Mouse (Mus musculus) kidney, postnatal 14 days (tissue): ENCODE results near the gene Gm27029.
A peak's percentile ranks its signal among the peaks of the same experiment; 100 is the strongest.
"Not testable (repeated sequence)": the region's sequence is repeated elsewhere in the genome, so short reads cannot be mapped to it uniquely, and the experiment has no call there.

Experiments
- DNase-seq: peaks from one replicate; pipeline ENCODE4 v3.0.0; 2022; ENCODE audit warnings: mixed read lengths

Gm27029 gene

DNA sequence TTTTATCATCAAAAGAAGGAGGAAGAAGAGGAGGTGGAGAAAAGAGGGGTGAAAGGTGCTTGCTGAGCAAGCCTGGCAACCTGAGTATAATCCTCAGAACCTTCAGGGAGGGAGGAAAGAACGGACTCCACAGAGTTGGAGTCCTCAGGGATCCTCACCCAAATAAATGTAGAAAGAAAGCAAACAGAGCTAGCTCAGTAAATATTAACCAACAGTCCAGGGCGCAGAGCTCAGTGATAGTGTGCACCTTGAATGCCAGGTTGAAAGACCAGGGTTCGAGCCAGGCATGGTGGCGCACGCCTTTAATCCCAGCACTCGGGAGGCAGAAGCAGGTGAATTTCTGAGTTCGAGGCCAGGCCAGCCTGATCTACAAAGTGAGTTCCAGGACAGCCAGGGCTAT, 31.0 kb upstream of the Gm27029 start:
- no peak for DNase-seq

DNA sequence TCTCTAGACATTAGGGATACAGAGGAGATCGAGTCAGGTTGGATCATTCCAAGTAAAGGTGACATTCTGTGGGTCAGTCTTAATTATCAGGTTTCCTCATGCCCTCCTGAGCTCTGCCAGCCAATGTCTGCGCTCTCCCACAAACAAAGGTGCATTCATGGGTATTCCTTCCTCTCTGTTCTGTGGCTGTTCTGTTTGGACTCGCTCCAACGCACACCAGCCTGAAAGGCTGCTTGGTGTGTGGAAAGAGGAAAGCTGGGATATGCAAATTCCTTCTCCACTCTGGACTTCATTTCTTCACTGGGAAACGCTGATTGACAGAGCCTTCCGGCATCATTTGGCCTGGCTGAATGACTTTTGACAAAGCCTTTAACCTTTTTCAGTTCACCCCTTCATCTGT, 30.1 kb upstream of the Gm27029 start:
- DNase-seq, result peak; percentile 27

DNA sequence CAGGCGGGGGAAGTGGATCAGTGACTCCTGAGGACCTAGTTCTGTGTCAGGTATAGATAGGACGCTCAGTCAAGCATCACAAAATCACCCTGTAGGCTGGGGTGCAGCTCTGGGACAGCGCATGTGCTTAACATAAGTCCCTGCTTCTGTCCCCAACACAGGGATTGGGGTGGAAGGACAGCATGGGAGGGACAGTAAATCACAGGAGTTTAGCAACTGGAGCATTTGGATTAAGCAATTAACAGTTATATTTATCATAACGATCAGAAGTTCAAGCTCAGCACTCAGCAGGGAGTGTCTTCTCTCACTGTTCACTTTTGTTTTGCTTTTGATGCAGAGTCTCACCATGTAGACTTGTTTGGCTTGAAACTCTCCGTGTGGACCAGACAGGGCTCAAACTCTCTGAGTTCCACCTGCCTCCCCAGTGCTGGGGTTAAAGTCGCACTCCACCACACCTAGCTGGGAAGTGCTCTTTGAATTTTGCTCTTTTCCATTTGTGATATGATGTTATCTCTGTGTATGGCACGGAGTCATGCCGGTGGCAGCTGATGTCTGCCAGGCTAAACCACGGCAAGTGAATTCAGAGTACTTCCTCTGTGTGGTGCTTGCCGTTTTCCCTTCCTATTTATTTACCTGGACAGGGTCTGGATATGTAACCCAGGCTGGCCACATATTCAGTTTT, 27.6 kb upstream of the Gm27029 start:
- no peak for DNase-seq

DNA sequence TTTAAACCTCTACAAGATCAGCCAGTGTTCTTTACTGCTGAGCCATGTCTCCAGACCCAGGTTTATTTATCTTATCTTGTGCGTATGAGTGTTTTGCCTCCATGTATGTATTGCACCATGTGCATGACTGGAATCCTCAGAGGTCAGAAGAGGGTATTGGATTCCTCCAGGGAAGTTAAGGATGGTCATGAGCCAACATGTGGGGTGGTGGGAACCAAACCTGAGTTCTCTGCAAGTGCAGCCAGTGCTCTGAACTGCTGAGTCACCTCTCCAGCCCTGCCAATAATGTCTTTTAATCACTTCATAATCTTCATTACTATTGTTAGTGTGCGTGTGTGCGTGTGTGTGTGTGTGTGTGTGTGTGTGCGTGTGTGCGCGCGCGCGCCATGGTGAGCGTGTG, 26.9 kb upstream of the Gm27029 start:
- DNase-seq, result no peak

DNA sequence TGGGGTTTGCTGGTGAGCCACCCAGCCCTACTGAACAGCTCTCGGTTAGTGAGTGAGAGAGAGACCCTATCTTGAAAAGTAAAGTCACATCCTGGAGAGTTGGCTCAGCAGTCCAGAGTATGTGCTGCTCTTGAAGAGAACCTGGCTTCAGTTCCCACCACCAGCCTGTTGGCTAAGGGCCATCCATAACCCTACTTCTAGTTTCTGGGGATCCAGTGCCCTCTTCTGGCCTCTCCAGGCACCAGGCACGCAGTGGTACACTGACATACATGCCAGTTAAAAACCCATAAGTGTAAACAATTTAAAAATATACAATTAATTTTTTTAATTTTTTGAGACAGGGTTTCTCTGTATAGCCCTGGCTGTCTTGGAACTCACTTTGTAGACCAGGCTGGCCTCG, 25.8 kb upstream of the Gm27029 start:
- DNase-seq, result no peak

DNA sequence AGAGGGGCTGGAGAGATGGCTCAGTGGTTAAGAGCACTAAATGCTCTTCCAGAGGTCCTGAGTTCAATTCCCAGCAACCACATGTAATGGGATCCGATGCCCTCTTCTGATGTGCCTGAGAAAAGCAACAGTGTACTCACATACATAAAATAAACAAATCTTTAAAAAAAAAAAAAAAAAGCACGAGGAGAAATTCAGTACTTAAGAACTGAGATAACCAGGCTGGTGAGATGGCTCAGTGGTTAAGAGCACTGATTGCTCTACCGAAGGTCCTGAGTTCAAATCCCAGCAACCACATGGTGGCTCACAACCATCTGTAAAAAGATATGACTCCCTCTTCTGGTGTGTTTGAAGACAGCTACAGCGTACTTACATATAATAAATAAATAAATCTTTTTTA, 25.0 kb upstream of the Gm27029 start:
- DNase-seq, result not testable (repeated sequence)

DNA sequence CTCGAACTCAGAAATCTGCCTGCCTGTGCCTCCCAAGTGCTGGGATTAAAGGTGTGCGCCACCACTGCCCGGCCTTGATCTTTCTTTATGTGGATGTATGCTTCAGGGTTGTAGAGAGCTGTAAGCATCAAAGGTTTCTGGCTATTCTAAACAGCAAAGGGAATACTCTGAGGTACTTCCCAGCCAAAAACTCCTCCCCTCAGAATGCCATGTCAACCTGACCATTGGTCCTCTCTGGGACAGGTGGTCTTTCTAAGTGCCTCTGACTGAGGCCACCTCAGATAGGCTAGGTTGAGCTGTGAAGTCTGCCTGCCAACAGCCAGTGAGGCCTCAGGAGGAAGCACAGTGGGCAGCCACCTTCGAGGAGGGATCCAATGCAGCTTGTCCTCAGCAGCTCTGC, 24.3 kb upstream of the Gm27029 start:
- no peak for DNase-seq

DNA sequence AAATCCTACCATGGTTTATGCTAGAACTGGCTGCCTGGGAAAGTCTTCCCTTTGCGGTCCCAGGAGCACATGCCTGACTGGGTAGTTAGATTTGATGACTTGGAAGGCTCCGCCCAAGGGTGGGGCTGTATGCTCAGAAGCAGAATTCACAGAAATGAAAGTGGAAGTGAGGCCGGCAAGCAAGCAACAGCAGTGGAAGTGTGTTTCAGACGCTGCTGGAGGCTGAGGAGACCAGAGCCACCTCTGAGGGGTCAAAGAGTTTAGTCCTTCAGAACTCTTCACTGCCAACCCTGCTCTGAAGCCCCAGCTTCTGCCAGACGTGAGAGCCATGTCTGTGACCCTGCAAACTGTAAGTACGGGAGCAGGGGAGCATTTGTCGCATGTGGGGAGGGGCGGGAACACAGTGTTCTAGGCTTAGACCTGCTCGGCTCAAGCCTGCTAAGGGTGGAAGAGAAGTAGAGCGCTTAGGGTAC, 23.7 kb upstream of the Gm27029 start, which contains the start of gene Ifi35:
TSS of gene Ifi35 (plus strand) at position 134 of the 473 bp plus-strand sequence.
- peak; percentile 90 for DNase-seq

DNA sequence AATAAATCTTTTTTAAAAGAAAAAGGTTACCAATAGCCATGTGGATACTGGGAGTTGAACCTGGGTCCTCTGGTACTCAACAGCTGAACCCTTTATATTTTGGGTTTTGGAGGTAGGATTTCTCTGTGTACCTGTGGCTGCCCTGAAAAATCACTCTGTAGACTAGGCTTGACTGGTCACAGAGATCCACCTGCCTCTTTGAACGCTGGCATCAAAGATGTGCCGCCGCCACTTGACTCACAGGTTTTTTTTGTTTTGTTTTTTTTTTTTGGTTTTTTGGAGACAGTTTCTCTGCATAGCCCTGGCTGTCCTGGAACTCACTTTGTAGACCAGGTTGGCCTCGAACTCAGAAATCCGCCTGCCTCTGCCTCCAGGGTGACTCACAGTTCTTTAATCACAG, 23.2 kb upstream of the Gm27029 start:
- DNase-seq, result no peak

DNA sequence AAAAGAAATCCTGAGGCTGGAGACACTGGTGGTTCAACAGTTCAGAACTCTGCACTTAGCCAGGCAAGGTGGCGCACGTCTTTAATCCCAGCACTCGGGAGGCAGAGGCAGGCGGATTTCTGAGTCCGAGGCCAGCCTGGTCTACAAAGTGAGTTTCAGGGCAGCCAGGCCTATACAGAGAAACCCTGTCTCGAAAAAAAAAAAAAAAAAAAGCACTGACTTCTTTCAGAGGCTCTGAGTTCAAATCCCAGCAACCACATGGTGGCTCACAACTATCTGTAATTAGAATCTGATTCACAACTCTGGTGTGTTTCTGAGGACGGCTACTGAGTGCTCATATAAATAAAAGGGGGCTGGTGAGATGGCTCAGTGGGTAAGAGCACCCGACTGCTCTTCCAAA, 22.3 kb upstream of the Gm27029 start:
- not testable (repeated sequence) for DNase-seq

DNA sequence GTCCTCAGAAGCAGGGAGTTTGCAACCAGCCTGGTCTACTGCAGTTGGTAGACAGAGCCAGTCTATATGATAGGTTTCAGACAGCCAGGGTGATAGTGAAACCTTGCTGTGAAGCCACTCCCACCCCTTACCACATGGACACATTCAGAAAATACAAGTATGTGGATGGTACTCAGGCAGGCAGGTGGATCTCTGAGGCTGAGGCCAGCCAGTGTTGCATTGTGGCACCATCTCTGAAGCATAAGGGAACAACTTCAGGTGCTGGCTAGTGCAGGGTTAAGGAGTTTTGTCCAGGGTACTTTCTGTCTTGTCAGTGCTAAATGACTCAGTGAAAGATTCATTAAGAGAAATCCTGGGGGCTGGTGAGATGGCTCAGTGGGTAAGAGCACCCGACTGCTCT, 21.7 kb upstream of the Gm27029 start:
- no peak for DNase-seq

DNA sequence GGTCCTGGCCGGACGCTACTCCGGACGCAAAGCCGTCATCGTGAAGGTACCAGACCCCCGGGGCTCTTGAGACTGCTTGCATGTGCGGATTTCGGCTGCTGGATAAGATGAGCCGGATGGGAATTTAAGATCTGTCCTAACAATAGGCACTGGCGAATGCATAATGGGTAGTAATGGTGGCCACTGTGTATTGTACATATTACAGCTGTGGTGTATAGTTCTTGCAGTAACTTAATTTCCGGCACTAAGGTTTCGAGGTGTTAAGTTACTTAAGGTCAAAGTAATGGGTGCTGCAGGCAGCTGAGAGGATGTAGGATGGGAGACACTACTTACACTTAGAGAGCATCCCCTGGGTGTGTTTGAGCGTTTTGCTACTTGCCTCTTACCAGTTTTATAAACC, 18.2 kb upstream of the Gm27029 start:
- no peak for DNase-seq

DNA sequence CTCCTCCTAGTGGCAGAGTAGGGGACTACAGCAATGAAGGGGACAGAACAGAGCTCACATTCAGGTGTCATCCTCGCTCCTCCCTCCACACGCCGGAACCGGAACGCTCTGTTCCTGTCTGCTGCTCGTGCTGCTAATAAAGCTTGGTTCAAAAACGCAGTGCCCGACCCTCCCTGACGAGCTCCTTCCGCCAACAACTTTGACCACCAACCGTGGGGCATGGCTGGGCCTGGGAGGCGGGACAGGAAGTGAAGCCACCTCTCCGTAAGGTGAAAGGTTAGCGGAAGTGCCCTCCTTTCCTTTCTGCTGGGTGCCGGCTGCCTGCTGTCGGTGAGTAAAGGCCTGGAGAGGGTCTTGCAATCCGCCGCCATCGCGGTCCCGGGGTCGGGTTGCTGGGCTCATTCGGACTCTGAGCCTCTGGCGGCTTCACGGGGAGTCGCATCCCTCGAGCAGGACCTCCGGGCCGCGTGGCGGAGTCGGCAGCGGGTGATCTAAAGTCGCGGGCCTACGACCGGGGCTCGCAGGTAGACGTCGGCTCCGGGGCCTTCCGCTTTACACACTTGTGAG, 17.6 kb upstream of the Gm27029 start, which contains the start of gene Rpl27:
TSS of gene Rpl27 (plus strand) at position 172 of the 567 bp plus-strand sequence.
- DNase-seq, result peak; percentile 98

DNA sequence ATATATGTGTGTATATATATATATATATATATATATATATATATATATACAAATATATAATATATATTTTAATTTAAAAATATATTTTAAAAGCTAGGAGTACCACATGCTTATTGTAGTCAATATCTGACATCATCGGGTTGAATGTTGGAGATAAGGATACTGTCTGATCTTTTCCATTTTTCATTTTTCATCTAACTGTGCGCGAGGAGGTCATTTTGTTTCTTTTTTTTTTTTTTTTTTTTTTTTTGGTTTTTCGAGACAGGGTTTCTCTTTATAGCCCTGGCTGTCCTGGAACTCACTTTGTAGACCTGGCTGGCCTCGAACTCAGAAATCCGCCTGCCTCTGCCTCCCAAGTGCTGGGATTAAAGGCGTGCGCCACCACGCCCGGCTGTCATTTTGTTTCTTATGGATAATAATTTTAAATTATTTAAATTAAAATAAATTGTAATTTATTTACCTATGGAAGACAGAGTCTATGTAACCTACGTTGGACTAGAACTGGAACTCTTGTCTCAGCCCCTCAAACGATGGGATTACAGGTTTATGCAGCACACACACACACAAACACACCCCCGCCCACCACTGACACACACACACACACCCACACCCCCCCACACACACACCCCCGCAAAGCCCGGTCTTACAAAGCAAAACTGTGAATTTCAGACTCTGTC, 17.0 kb upstream of the Gm27029 start:
- not testable (repeated sequence) for DNase-seq

DNA sequence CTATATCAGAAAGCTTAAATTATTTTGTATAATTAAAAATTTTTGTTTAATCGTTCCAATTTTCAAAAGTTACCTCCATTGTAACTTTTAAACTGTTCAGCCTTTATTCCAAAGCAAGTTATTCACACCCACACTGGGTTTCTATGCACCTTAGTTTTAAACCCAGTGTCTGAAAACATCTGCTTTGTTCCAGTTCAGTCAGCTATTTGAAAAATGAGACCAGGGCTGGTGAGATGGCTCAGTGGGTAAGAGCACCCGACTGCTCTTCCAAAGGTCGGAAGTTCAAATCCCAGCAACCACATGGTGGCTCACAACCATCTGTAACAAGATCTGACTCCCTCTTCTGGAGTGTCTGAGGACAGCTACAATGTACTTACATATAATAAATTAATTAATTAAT, 13.4 kb upstream of the Gm27029 start:
- not testable (repeated sequence) for DNase-seq

DNA sequence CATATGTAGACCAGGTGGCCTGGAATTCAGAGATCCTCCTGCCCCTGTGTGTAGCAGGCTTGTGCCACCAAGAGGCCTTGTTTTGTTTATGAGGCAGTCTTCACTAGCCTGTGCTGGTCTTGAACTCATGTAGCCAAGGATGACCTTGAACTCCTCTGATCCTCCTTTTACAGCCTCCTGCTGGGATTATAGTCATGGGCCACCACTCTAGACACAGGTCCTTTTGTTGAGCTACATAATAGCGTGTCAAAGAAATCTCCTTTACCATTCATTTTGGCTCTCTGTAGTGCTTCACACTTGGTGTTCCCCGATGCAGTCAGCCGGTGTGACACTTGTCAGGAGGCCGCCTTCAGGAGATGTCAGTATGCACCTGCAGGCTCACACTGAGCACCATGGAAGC, 12.3 kb upstream of the Gm27029 start:
- DNase-seq, result no peak

DNA sequence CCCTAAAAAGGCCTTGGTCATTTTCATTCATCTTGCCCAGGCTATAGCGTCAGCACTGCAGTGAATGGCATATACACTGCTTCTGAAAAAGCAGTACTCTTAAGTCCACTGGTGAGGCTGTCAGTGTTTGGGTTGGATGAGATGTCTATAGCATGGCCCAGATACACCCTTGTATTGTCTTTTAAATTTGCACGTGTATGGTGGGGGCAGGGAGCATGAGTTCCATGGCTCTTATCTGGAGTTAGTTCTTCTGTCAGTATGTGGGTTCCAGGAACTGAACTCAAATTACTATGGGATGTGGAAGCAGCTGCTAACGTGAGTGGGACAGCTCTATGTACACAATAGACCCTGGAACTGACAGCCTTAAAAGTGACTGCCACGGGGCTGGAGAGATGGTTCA, 11.2 kb upstream of the Gm27029 start:
- DNase-seq, result no peak

DNA sequence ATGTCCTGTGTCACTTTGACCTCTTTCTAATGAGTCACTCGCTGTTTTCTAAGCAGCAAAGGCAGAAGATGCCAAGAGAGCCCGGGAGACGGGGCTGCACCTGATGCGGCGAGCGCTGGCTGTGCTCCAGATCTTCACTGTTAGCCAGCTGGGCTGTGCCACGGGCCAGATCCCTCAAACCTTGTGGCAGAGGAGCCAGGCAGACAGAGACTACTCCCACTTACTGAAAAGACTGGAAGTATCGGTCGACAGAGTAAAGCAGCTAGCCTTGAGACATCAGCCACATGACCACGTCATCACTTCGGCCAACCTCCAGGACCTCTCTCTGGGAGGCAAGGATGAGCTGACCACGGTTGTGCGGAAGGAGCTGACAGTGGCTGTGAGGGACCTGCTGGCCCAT, 8.8 kb upstream of the Gm27029 start:
- no peak for DNase-seq

DNA sequence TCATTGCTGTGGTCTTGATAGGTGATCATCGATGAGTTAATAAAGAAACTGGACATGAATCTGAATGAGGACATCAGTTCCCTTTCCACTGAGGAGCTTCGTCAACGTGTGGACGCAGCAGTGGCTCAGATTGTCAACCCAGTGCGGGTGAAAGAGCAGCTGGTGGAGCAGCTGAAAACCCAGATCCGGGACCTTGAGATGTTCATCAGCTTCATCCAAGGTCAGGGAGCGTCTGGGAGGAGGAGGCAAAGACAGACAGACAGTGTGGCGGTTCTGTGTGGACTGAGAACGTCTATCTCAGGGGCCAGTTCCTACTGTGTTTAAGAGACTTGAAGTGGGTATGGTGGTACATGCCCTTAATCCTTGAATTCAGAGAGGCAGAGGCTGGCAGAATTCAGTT, 6.7 kb upstream of the Gm27029 start:
- no peak for DNase-seq

DNA sequence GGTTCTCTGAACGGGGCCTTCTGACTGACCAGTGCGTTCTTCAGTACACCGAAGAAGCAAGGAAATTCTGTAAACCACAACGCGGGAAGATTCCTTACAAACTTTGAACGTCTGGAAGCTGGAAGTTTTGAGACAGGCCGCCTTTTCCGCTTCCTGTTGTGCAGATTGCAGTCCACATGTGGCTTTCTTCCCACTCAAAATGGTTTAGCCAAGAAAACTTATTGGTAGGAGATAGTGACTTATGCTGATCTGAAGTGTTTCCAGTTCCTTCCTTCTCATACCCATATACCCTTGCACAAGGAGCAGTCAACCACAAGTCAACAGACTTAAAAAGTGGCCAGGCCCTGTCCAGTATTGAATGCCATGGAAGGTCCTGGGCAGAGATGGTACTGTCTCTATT, 1.6 kb upstream of the Gm27029 start:
- no peak for DNase-seq

DNA sequence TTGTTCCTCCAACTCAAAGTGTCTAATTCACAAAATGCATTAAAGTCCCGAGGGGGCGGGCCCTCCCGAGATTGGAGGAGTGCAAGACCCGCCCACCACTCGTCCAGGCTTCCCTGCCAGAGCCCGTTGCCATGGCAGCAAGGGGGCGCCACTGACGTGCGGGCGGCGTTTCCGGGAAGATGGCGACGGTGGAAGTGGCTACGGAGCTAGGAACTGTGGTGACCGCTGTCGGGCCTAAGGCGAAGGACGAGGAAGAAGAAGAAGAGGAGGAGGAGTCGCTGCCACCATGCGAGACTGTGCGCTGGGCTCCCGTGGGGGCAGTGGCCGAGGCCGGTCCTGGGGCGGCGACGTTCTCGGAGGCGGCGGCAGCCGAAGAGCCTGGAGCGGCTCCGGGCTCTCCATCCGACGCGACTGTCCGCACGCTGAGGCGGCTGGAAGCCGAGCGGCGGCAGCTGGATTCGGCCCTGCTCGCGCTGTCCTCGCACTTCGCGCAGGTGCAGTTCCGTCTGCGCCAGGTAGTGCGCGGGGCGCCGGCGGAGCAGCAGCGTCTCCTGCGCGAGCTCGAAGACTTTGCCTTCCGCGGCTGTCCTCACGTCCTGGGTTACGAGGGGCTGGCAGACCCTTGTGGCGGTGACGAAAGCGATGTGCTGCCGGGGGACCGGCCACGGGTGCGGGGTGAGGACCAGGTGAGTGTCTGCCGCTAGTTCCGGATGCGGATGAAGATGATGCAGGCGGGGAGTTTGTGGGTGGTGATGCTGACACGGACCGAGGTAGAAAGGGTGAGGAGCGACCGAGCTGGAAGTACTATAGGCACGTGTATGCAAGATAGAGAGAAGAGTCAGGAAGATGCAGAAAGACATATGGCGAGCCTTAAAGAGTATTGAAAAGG, 573 bp upstream of the Gm27029 start, which contains the start of the genes Rundc1 and Ptges3l:
TSS of gene Rundc1 (plus strand) at position 161 of the 889 bp plus-strand sequence.
TSS of gene Ptges3l (minus strand) at position 409 of the 889 bp plus-strand sequence.
- peak; percentile 99 for DNase-seq

DNA sequence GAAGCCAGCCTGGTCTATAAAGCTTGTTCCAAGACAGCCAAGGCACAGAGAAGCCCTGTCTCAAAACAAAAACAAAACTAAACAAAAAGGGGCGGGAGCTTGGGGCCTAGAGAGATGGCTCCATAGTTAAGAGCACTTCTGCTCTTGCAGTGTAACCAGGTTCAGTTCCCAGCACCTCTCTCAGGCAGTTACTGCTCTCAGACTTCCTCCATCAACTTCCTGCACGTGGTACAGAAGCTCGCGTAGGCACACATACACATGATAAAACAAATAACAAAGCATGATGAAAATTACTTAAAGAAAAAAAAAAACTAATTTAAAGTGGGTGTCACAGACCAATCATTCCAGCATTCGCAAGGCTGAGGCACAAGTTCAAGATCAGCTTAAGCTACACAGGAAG, 4.4 kb downstream of the Gm27029 start:
- DNase-seq, result no peak

DNA sequence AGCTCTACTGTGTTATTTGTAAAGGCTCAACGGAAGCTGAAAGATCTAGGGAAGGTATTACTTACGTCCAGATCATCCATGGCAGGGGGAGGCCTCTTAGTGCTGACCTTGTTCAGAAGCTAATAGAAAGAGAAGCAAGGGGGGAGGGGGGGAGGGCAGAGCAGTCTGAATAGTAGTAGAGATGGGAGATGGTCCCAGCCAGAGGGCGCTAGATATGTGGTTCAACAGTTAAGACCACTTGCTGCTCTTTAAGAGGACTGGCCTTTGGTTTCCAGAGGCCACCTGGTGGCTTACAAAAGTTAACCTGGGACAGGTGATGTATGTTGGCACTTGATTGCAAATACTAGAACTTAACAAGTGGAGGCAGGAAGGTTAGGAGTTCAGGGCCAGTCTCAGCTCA, 5.0 kb downstream of the Gm27029 start:
- peak; percentile 26 for DNase-seq
